Comparison of ENCODE assay signal across 14 mouse cellular contexts in the genomic region with DNA sequence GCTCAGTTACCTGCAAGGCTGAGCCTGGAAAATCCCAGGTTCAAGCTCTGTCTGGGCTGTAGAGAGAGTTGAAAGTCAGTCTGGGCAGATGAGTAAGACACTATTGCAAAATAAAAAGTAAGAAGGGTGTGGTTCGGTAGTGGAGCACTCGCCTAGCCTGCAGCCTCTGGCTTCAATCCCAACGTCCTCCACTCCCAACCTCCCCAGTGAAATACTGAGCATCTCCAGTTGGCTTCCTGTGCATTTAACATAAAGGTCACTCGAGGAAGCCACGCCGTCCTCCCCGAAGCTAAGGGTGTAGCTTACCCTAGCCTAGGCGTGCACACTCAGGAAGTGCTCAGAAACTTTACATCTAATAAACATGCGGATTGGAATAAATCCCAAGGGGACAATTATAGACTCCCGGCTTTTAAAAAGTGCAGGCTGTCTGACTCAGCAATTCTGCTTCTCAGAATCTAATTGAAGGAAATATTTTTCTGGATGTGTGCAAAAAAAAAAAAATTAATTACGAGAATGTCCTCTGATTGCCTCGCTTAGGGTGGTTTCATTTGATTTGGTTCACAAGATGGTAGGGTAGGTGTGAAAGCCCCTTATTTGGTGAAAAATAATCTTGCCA.
DNase-seq lines count a peak whose midpoint lies in the region; ATAC-seq and TF ChIP-seq lines count a peak whose summit lies in the region.
"Had no signal": no experiment of that assay in that cellular context is flagged by ENCODE, and none has a peak within 500 bp of the region (broad histone marks: within the 10 kb centered on the region; RNA-seq: fewer than 3 reads in every experiment).

No protein-coding gene starts in this region.

- H3K9ac ChIP-seq in kidney, postnatal 0 days (ENCODE audit: low read depth, low read length) = no peak overlapping the region
- H3K9ac ChIP-seq in midbrain, embryonic 11.5 days (ENCODE audit: low read length) = no peak overlapping the region
- H3K9ac ChIP-seq: embryonic facial prominence, embryonic 12.5 days; heart, embryonic 15.5 days had no signal

- no peaks in the 10 kb centered on the region for H3K9me3 ChIP-seq in kidney, postnatal 0 days (replicated peaks; ENCODE audit: low read length)
- no peaks in the 10 kb centered on the region for H3K9me3 ChIP-seq in midbrain, embryonic 11.5 days (ENCODE audit: control insufficient read depth, low read length)
- H3K9me3 ChIP-seq: embryonic facial prominence, embryonic 12.5 days; heart, embryonic 15.5 days had no signal

- ATAC-seq in kidney, postnatal 0 days (replicated peaks; ENCODE audit: low FRiP score, low read depth) = no peak
- 0 out of 2 replicates have a peak, but pooled peaks have one; percentile 17 for ATAC-seq in megakaryocyte progenitor cell, adult 5-6 weeks (replicated peaks; ENCODE audit: poor library complexity)
- ATAC-seq in midbrain, embryonic 11.5 days (ENCODE audit: low FRiP score) = no peak

- no peaks in the 10 kb centered on the region for H3K4me1 ChIP-seq in kidney, postnatal 0 days (replicated peaks; ENCODE audit: insufficient read depth, low read length)
- H3K4me1 ChIP-seq in kidney, adult 2 months (ENCODE audit: control insufficient read depth, insufficient read depth, low read length) = no peaks in the 10 kb centered on the region
- H3K4me1 ChIP-seq in midbrain, embryonic 11.5 days (ENCODE audit: control insufficient read depth, insufficient read depth, low read length) = peaks cover 14% of the 10 kb centered on the region

- TF ChIP-seq CTCF in kidney, postnatal 0 days (IDR thresholded peaks at IDR 0.05; ENCODE audit: low read depth) = no peak
- TF ChIP-seq CTCF in kidney, adult 2 months (conservative IDR thresholded peaks at IDR 0.05; ENCODE audit: insufficient read depth, insufficient read length, low read depth, low read length) = no peak

- H3K4me2 ChIP-seq in kidney, postnatal 0 days (ENCODE audit: low read length) = no peak overlapping the region
- no peak overlapping the region for H3K4me2 ChIP-seq in midbrain, embryonic 11.5 days
- H3K4me2 ChIP-seq: embryonic facial prominence, embryonic 12.5 days; heart, embryonic 15.5 days had no signal

- no peak overlapping the region for H3K27ac ChIP-seq in kidney, postnatal 0 days
- H3K27ac ChIP-seq in kidney, adult 2 months (ENCODE audit: insufficient read depth, low read depth, low read length) = no peak overlapping the region
- no peak overlapping the region for H3K27ac ChIP-seq in midbrain, embryonic 11.5 days (ENCODE audit: low read depth, low read length)
- H3K27ac ChIP-seq: embryonic facial prominence, embryonic 12.5 days; heart, embryonic 15.5 days; macrophage had no signal

- H3K36me3 ChIP-seq in kidney, postnatal 0 days (ENCODE audit: insufficient read depth, low read length) = no peaks in the 10 kb centered on the region
- no peaks in the 10 kb centered on the region for H3K36me3 ChIP-seq in kidney, adult 2 months (ENCODE audit: control insufficient read depth, insufficient read depth, low read length)
- H3K36me3 ChIP-seq in midbrain, embryonic 11.5 days (ENCODE audit: control insufficient read depth, insufficient read depth, low read length) = no peaks in the 10 kb centered on the region
- H3K36me3 ChIP-seq: embryonic facial prominence, embryonic 12.5 days; heart, embryonic 15.5 days had no signal

- H3K4me3 ChIP-seq in kidney, postnatal 0 days (replicated peaks; ENCODE audit: low read depth, low read length) = no peak overlapping the region
- no peak overlapping the region for H3K4me3 ChIP-seq in kidney, adult 2 months (ENCODE audit: insufficient read depth, low read depth, low read length)
- no peak overlapping the region for H3K4me3 ChIP-seq in midbrain, embryonic 11.5 days (ENCODE audit: low read depth, low read length)
- H3K4me3 ChIP-seq: embryonic facial prominence, embryonic 12.5 days; heart, embryonic 15.5 days had no signal

- 38% methylated on average over 12 of the region's 12 CpGs for WGBS in kidney, postnatal 0 days
- 50% methylated on average over 12 of the region's 12 CpGs for WGBS in kidney, adult 2 months
- 76% methylated on average over 12 of the region's 12 CpGs for whole genome bisulfite sequencing in midbrain, embryonic 11.5 days

- H3K27me3 ChIP-seq in kidney, postnatal 0 days (ENCODE audit: insufficient read depth, low read length) = no peaks in the 10 kb centered on the region
- no peaks in the 10 kb centered on the region for H3K27me3 ChIP-seq in kidney, adult 2 months (replicated peaks; ENCODE audit: control insufficient read depth, insufficient read depth, low read length)
- H3K27me3 ChIP-seq in midbrain, embryonic 11.5 days (ENCODE audit: control insufficient read depth, insufficient read depth, low read length) = peaks cover 60% of the 10 kb centered on the region

- DNase-seq in kidney, postnatal 0 days (ENCODE audit: low spot score) = peak; percentile 44
- no peak for DNase-seq in kidney, adult 2 months
- DNase-seq in ES-CJ7 (ENCODE audit: low read depth, low spot score) = peak; percentile 94
- DNase-seq in fat pad, adult 2 months (ENCODE audit: extremely low read depth, low read depth, low spot score) = peak; percentile 30
- no peak for DNase-seq in midbrain, embryonic 11.5 days (ENCODE audit: low spot score, missing footprints)
- no peak for DNase-seq in ovary, postnatal 14 days (ENCODE audit: low spot score)
- DNase-seq in thymus, postnatal 10 days (ENCODE audit: low spot score in 2 of 2) = no peak
- DNase-seq: adrenal gland, postnatal 10 days; cerebellum, adult 11 months; thymus, postnatal 4 days had no signal

- TF ChIP-seq POLR2A in kidney, adult 2 months (IDR thresholded peaks at IDR 0.05; ENCODE audit: low read depth, low read length) = no peak

Comparison
In these comparisons a context has a peak if more than half of its experiments do, and no peak if none do; other contexts are left out.
1. DNase-seq: peak in kidney, postnatal 0 days (single experiment), ES-CJ7 (single experiment) and fat pad, adult 2 months (single experiment); none in kidney, adult 2 months (single experiment), midbrain, embryonic 11.5 days (single experiment), ovary, postnatal 14 days (single experiment) and thymus, postnatal 10 days (0 of 2).